Mouse (Mus musculus) lung, postnatal 14 days (tissue): Measurements from ENCODE around the gene Mlec.
"Not testable (repeated sequence)": the region's sequence is repeated elsewhere in the genome, so short reads cannot be mapped to it uniquely, and the experiment has no call there.

Experiments used
- DNase-seq: peaks from one replicate; pipeline ENCODE4 v3.0.0; 2021

The Mlec gene

DNA sequence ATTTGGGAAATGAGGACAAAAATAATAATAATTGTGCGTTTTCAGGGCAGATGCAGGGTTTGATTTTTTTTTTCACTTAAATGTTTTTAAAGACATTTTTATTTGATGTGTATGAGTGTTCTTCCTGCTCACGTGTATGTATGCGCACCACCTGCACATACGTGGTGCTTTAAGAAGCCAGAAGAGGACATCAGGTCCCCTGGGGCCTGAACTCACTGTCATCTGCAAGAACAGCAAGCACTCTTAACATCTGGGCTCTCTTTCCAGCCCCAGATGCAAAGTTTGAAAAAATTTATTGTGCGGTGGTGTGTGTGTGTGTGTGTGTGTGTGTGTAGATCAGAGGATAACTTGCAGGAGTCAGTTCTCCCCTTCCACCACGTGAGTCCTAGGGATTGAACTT is 19.9 kb upstream of the Mlec start:
- DNase-seq = no peak

DNA sequence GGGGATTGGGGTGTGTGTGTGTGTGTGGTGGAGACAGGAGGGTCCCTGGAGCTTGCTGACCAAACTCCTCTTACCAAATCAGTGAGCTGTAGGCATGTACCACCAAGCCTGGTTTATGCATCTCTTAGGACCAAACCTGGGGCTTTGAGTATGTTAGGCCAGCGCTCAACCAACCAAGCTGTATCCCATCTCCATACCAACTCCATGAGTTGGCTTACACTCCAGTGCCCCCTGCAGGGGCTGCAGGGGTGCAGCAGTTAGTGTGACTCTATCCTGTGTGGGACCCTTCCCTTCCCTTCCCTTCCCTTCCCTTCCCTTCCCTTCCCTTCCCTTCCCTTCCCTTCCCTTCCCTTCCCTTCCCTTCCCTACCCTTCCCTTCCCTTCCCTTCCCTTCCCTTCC is 16.6 kb upstream of the Mlec start:
- no peak for DNase-seq

- DNase-seq = no peak
Measured at GRCm38 (mm10) chr5:115170150-115170549, 12.2 kb upstream of the Mlec start.

DNA sequence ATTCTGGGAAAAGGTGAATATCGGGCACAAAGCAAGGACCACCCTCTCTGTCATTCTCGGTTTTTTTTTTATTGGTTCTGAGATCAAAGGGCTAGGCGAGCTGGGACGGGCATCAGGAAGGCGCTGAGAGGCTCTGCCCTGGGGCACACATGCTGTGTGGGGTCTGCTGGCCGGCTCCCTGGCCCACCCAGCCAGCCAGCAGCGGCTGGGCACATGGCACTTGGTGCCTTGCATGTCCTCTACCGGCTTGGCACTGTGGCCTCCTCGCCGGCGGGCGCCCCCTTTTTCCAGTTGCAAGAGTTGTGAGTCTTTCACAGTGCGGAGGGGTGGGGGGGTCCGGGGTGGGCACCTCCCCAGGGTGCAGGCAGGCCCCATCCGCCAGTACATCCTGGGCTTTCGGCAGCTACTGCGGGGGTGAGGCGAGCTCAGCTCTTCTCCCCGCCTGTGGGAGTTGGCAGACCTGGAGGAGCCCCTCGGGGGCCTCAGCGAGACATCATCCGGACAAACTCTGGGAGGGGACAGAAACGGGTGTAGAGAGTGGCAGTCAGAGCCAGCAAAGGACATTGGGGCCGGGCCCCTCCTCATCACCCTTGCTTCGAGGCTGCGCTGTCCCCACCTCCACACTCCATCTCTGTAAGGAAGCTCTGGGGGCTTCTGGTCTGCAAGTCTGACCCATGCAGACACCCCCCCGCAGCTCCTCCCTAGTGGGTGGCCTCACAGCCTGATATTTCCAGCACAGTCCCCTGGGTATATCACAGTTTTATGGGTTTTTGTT is 10.8 kb upstream of the Mlec start:
- no peak for DNase-seq

DNA sequence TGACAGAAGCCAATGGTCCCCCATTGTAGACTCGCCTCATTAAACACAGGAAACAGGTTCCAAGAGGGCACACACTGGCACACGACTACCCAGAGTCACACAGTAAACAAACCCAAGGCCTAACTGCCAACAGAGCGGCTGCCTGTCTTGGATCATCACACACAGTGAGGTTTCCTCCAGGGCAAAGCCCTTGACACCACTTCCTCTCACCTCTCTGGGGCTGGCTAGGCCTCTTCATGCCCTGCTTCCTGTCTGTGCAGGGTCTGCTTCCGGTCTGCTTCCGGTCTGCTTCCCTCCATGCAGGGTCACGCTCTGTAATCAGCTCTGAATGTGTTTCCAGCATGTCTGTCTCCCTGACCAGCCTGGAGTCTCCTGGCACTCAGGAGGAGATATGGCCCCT is 9.4 kb upstream of the Mlec start:
- DNase-seq = no peak

DNA sequence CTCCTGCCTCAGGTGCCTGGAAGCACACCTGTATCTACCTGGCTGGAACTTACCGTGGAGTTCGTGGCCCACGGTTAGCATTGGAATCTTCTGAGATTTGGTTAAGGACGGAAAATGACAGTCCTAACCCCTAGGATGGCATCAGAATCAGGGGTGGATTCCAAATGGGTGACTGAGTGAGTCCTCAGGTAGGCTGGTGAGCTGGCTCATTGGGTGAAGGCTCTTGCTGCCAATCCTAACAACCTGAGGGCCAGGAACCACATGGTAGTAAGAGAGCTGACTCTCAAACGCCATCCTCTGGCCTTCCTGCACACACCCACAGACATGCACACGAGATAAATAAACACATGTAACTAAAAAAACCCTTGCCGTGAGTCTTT is 8.8 kb upstream of the Mlec start:
- DNase-seq = no peak

- DNase-seq = no peak
Measured at GRCm38 (mm10) chr5:115165895-115166814, 8.2 kb upstream of the Mlec start.

GRCm38 (mm10) chr5:115165351-115165750 is 7.4 kb upstream of the Mlec start:
- DNase-seq = no peak

GRCm38 (mm10) chr5:115164446-115164845 is 6.5 kb upstream of the Mlec start:
- DNase-seq = not testable (repeated sequence)

DNA sequence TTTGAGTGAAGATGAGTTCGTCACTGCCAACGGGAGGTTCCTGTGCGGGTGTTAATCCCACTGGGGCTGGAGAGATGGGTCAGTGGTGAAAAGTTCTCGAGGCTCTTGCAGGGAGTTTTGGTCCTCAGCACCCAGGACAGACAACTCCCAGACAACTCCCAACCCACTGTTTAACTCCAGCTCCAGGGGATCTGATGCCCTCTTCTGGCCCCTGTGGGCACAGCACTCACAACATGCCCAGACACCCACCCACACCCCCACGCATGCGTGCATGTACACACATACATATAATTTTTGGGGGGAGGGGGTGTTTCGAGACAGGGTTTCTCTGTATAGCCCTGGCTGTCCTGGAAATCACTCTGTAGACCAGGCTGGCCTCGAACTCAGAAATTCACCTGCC is 5.6 kb upstream of the Mlec start:
- DNase-seq = peak; percentile 79

GRCm38 (mm10) chr5:115161940-115162279 is 3.9 kb upstream of the Mlec start:
- DNase-seq = not testable (repeated sequence)

GRCm38 (mm10) chr5:115161064-115161939 is 3.3 kb upstream of the Mlec start:
- no peak for DNase-seq

- DNase-seq = no peak
Measured at GRCm38 (mm10) chr5:115160655-115161054, 2.7 kb upstream of the Mlec start.

GRCm38 (mm10) chr5:115159165-115159564 is 1.2 kb upstream of the Mlec start:
- no peak for DNase-seq

GRCm38 (mm10) chr5:115156933-115157589 is 918 bp downstream of the Mlec start:
- DNase-seq = no peak

DNA sequence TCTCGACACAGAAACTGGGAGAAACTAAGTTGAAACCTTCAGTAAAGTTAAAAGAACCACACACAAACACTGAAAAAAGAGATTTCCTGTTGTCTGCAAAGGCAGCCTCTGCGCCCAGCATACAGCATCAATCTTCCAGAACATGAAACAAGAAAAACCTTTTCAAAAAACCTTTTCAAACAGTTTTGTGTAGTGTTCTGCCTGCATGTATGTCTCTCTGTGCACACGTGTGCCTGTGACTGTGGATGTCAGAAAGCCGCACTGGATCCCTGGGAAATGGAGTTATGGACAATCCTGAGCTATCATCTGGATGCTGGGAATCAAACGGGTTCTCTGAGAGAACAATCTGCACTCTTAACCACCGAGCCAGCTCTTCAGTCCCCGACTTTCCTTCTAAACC is 1.6 kb downstream of the Mlec start:
- no peak for DNase-seq

- no peak for DNase-seq
Measured at GRCm38 (mm10) chr5:115155831-115156230, 2.1 kb downstream of the Mlec start.

GRCm38 (mm10) chr5:115155156-115155631 is 2.8 kb downstream of the Mlec start:
- DNase-seq = no peak

- no peak for DNase-seq
Measured at GRCm38 (mm10) chr5:115152132-115152956, 5.6 kb downstream of the Mlec start.

DNA sequence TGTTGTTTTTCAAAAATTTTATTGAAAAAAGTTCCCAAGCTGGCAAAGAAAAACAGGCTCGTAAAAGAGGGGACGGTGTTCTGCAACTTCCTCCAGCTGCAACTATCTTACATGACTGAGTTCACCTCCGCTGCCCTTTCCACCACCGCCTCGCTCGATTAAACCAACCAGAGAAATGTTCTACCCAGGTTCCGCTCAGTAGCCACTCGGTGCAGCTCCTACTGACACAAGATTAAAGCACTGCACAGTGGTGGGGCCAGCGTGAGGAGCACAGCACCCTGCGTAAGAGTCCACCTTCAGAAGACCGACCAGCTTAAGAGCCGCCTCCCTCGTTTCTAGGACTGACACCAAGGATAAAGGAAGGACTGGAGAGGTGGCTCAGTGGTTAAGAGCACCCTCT is 6.5 kb downstream of the Mlec start:
- DNase-seq = no peak

GRCm38 (mm10) chr5:115150991-115151390 is 7.0 kb downstream of the Mlec start:
- DNase-seq = no peak
